Mouse (Mus musculus) c-Kit-positive CD71-negative TER-119-negative erythroid progenitor cells, embryonic 14.5 days (primary cell): ENCODE measurements around the gene Olfr1408.

ENCODE experiments used
- DNase-seq: peaks from one replicate; pipeline ENCODE4 v3.0.0-alpha.2; 2013; ENCODE audit warnings: low read depth

Olfr1408 gene

DNA sequence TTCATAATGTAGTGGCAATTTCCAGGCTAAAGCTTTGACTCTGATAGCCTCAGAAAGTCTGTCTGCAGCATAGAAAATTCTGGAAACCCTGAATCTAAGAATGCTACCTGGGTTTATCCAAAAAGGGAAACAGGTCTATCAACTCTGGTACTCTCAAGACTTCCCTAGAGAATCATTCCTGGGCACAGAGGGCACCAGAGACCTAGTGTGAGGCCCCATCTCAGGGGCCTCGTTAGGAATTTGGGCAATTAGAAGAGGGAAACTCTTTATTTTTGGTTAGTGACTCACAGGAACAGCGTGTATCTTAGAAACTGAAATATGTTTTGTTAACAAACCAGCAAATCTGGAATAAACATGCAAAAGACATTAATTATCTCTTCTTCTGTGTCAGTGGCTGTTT is at the start of gene Olfr1408:
Olfr1408 (minus strand) TSS at position 101 of the 400 bp plus-strand sequence.
- DNase-seq = no peak

DNA sequence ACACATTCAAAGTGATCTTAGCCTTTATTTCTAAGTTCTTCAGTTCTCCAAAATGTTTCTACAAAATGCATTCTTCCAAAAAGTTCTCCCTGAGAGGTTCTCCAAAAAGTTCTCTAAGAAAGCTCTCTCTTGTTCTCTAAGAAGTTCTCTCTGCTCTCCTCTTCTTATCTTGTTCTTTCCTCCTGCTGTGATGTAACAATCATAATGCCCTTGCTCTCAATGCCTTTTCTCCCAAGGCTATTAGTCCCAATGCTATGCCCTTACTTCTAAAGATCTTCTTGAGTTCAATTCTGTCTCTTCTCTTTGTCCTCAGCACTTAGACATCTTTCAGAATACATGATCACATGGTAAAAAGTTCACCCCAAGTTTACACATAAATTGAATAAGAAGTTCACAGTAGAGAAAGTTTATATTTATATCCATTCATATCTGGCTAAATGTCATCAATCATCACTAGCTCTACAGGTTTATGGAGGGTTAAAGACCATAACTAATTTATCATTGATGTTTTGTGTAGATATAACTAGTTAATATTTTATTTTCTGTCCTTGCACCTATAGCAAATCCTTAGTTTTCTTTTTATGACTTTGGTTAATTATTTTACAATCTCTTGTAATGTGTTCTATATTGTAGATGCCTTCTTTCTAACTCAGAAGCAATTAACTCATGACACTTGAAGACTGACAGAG is 37.1 kb upstream of the Olfr1408 start:
- DNase-seq = no peak
